Mouse (Mus musculus): ENCODE measurements around the gene Ntn5. TPM values are rescaled to one million over a fixed set of nuclear protein-coding genes. Genes with fewer than 3 reads are reported as not detected.
A peak's percentile ranks its signal among the peaks of the same experiment; 100 is the strongest.

Gene Ntn5
- polyA plus RNA-seq, 1 experiment from 2014 or later, result 0.30 TPM

DNA sequence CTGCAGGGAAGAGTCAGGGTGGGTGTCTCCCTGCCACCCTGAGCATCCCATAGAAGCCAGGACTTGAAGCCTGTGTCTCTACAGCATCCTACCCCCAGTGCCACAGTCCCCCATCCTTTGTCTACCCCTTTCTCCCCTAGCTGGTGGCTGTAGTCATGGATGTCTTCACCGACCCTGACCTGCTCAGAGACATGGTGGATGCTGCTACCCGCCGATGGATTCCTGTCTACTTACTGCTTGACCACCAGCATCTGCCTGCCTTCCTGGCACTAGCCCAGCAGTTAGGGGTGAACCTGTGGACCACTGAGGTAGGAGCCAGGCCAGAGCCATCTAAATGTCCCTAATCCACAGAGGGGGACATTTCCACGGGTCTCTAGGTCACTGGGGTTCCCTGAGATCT lies 39.5 kb downstream of the Ntn5 start:
- Histone ChIP-seq H3K36me3 (ENCODE audit: insufficient read depth) (peaks cover 90% of the 10 kb centered on the region), H3K4me1 (ENCODE audit: insufficient read depth) (0 out of 2 replicates have a peak, but pooled peaks cover 5% of the 10 kb centered on the region), H3K27me3 (ENCODE audit: insufficient read depth, low read length) (no peaks in the 10 kb centered on the region), H3K9me3 (ENCODE audit: low read depth, low read length) (no peaks in the 10 kb centered on the region), H3K27ac (ENCODE audit: low read depth) (no peak overlapping the region), H3K9ac (no peak overlapping the region), H3K4me2 (no peak overlapping the region), H3K4me3 (ENCODE audit: low read depth, low read length) (no peak overlapping the region)
- ATAC-seq (ENCODE audit: insufficient read depth), result no peak
- no peak for DNase-seq
- WGBS, result 85% methylated on average over 4 of the region's 4 CpGs
- no peak for TF ChIP-seq CTCF (IDR thresholded peaks at IDR 0.05; ENCODE audit: low read depth)

DNA sequence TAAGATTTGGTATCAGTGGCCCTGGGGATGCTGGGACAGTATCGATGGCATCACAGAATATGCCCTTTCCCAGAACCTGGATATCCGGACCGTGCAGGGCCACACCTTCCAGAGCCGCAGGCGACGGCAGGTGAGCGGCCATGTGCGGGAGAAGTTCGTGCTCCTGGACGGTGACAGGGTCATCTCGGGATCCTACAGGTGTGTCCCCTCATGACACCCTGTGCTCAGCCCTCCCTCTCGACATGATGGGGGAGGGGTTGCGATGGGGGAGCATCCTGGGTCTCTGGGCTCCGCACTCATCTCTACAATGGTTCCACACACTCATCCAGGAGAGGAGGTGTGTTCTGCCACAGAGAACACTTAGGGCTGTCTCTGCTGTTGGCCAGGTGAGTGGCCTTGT lies 40.0 kb downstream of the Ntn5 start:
- 0 out of 2 replicates have a peak, but pooled peaks cover 5% of the 10 kb centered on the region for H3K4me1 ChIP-seq (ENCODE audit: insufficient read depth)
- no peak overlapping the region for H3K9ac ChIP-seq
- TF ChIP-seq CTCF (IDR thresholded peaks at IDR 0.05; ENCODE audit: low read depth), result no peak
- no peaks in the 10 kb centered on the region for H3K27me3 ChIP-seq (ENCODE audit: insufficient read depth, low read length)
- ATAC-seq (ENCODE audit: insufficient read depth) (no peak), DNase-seq (no peak)
- peaks cover 93% of the 10 kb centered on the region for H3K36me3 ChIP-seq (ENCODE audit: insufficient read depth)
- no peak overlapping the region for H3K4me3 ChIP-seq (ENCODE audit: low read depth, low read length)
- H3K4me2 ChIP-seq, result no peak overlapping the region
- no peaks in the 10 kb centered on the region for H3K9me3 ChIP-seq (ENCODE audit: low read depth, low read length)
- WGBS, result 91% methylated on average over 14 of the region's 14 CpGs
- H3K27ac ChIP-seq (ENCODE audit: low read depth), result no peak overlapping the region

DNA sequence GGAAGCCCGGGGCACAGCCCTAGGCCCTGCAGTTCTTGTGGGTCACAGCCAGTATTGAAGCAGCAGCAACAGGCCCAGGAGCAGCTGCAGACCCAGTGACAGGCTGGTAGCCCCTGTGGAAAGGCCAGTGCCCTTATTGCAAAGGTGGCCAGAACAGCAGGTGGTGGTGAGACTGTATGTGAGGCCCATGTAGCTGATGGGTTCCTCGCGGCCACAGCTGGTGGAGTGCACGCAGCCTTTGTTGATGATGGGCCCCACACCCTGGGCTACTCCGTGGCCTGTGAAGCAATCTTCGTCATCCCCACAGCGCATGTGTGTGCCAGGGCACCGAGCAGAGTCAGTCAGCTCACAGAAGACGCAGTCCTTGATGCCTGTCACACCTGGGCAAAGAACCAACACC lies 41.3 kb downstream of the Ntn5 start:
- no peak overlapping the region for H3K27ac ChIP-seq (ENCODE audit: low read depth)
- H3K36me3 ChIP-seq (ENCODE audit: insufficient read depth), result peaks cover 82% of the 10 kb centered on the region
- no peaks in the 10 kb centered on the region for H3K9me3 ChIP-seq (ENCODE audit: low read depth, low read length)
- no peak overlapping the region for H3K4me3 ChIP-seq (ENCODE audit: low read depth, low read length)
- ATAC-seq (ENCODE audit: insufficient read depth) (no peak), DNase-seq (no peak)
- no peaks in the 10 kb centered on the region for H3K4me1 ChIP-seq (ENCODE audit: insufficient read depth)
- TF ChIP-seq CTCF (IDR thresholded peaks at IDR 0.05; ENCODE audit: low read depth), result no peak
- 88% methylated on average over 9 of the region's 9 CpGs for WGBS
- H3K4me2 ChIP-seq, result no peak overlapping the region
- H3K9ac ChIP-seq, result no peak overlapping the region
- no peaks in the 10 kb centered on the region for H3K27me3 ChIP-seq (ENCODE audit: insufficient read depth, low read length)

GRCm38 (mm10) chr7:45725713-45726112 lies 41.9 kb downstream of the Ntn5 start, which contains the start of gene Spaca4:
TSS of gene Spaca4 (minus strand) at chr7:45725813.
- Histone ChIP-seq H3K36me3 (ENCODE audit: insufficient read depth) (peaks cover 76% of the 10 kb centered on the region), H3K9me3 (ENCODE audit: low read depth, low read length) (no peaks in the 10 kb centered on the region), H3K27me3 (ENCODE audit: insufficient read depth, low read length) (no peaks in the 10 kb centered on the region), H3K4me1 (ENCODE audit: insufficient read depth) (no peaks in the 10 kb centered on the region), H3K9ac (no peak within 1 kb of the TSS), H3K4me3 (ENCODE audit: low read depth, low read length) (no peak within 1 kb of the TSS), H3K4me2 (no peak within 1 kb of the TSS), H3K27ac (ENCODE audit: low read depth) (no peak within 1 kb of the TSS)
- WGBS, result 87% methylated on average over 11 of the region's 11 CpGs
- TF ChIP-seq CTCF (IDR thresholded peaks at IDR 0.05; ENCODE audit: low read depth), result no peak
- no peak for DNase-seq
- ATAC-seq (ENCODE audit: insufficient read depth), result no peak

GRCm38 (mm10) chr7:45726419-45726818 lies 42.6 kb downstream of the Ntn5 start:
- H3K9me3 ChIP-seq (ENCODE audit: low read depth, low read length), result no peaks in the 10 kb centered on the region
- H3K27me3 ChIP-seq (ENCODE audit: insufficient read depth, low read length), result no peaks in the 10 kb centered on the region
- H3K27ac ChIP-seq (ENCODE audit: low read depth), result no peak overlapping the region
- TF ChIP-seq CTCF (IDR thresholded peaks at IDR 0.05; ENCODE audit: low read depth), result no peak
- H3K36me3 ChIP-seq (ENCODE audit: insufficient read depth), result peaks cover 69% of the 10 kb centered on the region
- no peak for ATAC-seq (ENCODE audit: insufficient read depth)
- WGBS, result 84% methylated on average over 10 of the region's 10 CpGs
- H3K4me1 ChIP-seq (ENCODE audit: insufficient read depth), result no peaks in the 10 kb centered on the region
- no peak overlapping the region for H3K9ac ChIP-seq
- H3K4me3 ChIP-seq (ENCODE audit: low read depth, low read length), result no peak overlapping the region
- H3K4me2 ChIP-seq, result no peak overlapping the region
- DNase-seq, result no peak

GRCm38 (mm10) chr7:45727625-45728024 lies 43.8 kb downstream of the Ntn5 start:
- Histone ChIP-seq H3K4me1 (ENCODE audit: insufficient read depth) (no peaks in the 10 kb centered on the region), H3K4me2 (no peak overlapping the region), H3K9me3 (ENCODE audit: low read depth, low read length) (no peaks in the 10 kb centered on the region), H3K9ac (no peak overlapping the region), H3K27me3 (ENCODE audit: insufficient read depth, low read length) (no peaks in the 10 kb centered on the region), H3K4me3 (ENCODE audit: low read depth, low read length) (no peak overlapping the region), H3K36me3 (ENCODE audit: insufficient read depth) (peaks cover 57% of the 10 kb centered on the region), H3K27ac (ENCODE audit: low read depth) (no peak overlapping the region)
- WGBS, result 56% methylated on average over 3 of the region's 3 CpGs
- ATAC-seq (ENCODE audit: insufficient read depth), result no peak
- DNase-seq, result no peak
- no peak for TF ChIP-seq CTCF (IDR thresholded peaks at IDR 0.05; ENCODE audit: low read depth)

DNA sequence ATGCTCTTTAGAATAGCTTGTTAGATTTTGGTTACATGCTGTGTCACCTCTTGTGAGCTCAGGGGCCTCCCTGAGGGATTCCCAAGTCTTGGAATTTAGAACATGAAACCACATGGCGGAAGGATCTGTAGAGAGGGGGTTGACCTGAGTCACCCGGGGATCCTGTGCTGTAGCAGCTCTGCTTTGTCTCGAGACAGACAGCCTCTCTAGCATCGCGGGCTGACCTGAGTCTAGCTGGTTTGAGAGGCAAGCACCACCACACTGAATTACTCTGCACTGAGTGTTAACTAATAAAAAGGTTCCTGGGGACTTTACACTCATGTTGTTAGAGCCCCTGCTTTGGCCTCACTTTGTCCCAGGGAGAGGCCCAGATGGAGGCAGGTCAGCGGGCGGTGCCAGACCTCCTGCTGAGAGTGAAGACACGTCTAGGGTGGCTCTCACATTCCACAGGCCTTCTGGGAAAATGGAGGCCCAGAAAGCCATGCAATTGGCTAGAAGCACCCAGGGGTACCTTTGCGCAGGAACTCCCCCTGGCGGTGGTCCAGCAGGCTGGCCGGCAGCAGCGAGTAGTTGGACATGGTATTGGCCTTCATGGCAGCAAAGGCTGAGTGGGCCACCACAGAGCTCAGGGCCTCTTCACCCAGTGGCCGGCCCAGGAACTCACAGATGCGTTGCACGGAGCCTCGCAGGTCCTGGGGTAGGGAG lies 47.1 kb downstream of the Ntn5 start:
- no peak overlapping the region for H3K9ac ChIP-seq
- H3K4me2 ChIP-seq, result no peak overlapping the region
- peak; percentile 77 for DNase-seq
- H3K27me3 ChIP-seq (ENCODE audit: insufficient read depth, low read length), result no peaks in the 10 kb centered on the region
- WGBS, result 13% methylated on average over 16 of the region's 16 CpGs
- no peak overlapping the region for H3K4me3 ChIP-seq (ENCODE audit: low read depth, low read length)
- H3K36me3 ChIP-seq (ENCODE audit: insufficient read depth), result peaks cover 25% of the 10 kb centered on the region
- no peak overlapping the region for H3K27ac ChIP-seq (ENCODE audit: low read depth)
- no peaks in the 10 kb centered on the region for H3K4me1 ChIP-seq (ENCODE audit: insufficient read depth)
- peak; percentile 58; the same call in 1 of the 2 replicates for ATAC-seq (ENCODE audit: insufficient read depth)
- TF ChIP-seq CTCF (IDR thresholded peaks at IDR 0.05; ENCODE audit: low read depth), result peak; percentile 80
- no peaks in the 10 kb centered on the region for H3K9me3 ChIP-seq (ENCODE audit: low read depth, low read length)
